Mouse (Mus musculus): ENCODE measurements around the gene Olfr519. TPM values are rescaled to one million over a fixed set of nuclear protein-coding genes. Genes with fewer than 3 reads are reported as not detected.

Gene Olfr519
- not detected for total RNA-seq (2023)

GRCm38 (mm10) chr7:108894320-108894719 is at the start of gene Olfr519:
Gene Olfr519, minus strand, starts transcription at chr7:108894420.

DNA sequence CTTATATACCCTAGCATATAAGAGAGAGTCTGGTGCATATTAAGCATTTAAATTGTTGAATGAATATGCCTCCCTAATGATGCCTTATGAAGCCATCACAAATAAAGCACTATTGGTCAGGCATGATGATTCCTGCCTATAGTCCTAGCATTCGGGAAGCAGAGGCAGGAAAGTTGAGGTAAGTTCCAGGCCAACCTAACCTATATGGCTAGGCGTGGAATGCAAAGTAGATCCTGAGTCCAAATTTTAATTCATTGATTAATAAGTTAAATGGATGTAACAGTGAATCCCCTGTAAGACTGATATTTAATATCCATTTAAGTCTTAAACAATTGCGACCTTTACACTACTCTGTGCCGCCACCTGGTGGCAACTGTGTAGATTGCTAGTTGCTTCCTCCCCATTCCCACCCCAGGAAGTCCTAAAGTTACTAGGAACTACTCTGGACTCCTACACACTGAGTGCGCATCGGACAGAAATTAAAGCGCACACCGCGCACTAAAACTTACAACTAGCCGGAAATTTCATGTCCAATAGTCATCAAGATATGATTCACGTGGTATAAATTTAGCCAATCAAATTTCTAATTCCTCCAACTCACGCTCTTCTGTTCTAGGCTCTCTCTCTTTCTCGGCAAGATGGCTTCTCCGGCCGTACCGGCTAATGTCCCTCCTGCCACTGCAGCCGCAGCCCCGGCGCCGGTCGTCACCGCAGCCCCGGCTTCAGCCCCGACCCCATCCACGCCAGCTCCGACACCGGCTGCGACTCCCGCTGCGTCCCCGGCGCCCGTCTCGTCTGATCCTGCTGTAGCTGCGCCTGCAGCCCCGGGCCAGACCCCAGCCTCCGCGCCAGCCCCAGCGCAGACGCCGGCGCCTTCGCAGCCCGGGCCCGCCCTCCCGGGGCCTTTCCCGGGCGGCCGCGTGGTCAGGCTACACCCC is 39.8 kb upstream of the Olfr519 start, which contains the start of gene Eif3f:
Gene Eif3f, plus strand, starts transcription at position 624 of the 938 bp plus-strand sequence.

DNA sequence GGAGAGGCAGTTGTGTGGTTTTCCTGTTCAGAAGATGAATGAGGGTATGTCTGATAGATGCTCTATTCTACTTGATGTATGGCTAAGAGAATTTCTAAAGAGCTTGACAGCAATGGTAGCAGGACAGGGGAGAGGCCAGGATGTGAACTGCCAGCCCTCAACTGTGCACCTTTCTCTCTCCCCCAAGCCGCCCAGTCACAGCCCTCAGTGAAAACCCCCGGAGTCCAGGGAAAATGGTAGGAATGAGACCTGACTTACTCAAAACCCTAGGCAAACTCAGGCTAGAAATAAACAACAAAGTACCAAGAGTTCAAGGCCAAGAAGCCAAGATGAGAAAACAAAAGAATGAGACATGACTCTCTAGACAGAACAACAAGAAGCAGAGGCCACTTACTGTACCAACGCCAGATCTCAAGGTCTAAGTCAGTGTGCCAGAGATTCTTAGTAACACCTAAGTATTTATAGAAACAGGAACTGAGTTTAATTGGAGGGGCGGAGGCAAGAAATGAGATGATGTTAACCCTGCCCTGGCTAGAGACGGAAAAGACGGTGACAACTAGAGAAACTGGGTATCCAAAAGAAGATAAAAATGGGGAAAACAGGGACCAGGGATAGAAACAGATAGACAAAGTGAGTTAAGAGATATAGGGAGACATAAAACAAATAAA is 35.6 kb upstream of the Olfr519 start, which contains the start of gene Nlrp10:
Gene Nlrp10, minus strand, starts transcription at position 453 of the 668 bp plus-strand sequence.

DNA sequence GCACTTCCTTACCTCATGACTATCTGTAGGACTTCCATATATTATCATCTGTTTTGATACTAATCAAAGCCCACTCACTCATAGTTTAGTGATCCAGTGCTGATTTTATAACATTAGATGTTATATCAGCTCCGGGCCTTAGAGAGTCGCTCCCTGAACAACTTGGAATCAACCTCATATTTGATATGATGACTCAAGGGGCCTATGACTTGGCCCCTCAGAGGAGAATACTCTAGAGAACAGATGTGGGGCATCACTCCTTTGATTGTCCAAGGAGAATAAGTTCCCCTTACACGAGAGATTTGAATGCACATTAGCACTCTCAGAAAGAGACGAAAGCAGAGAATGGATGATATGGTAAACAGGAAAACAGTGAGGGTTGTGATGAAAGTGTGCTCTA is 9.3 kb downstream of the Olfr519 start, which contains the start of gene Olfr518:
Gene Olfr518, minus strand, starts transcription at position 101 of the 400 bp plus-strand sequence.

DNA sequence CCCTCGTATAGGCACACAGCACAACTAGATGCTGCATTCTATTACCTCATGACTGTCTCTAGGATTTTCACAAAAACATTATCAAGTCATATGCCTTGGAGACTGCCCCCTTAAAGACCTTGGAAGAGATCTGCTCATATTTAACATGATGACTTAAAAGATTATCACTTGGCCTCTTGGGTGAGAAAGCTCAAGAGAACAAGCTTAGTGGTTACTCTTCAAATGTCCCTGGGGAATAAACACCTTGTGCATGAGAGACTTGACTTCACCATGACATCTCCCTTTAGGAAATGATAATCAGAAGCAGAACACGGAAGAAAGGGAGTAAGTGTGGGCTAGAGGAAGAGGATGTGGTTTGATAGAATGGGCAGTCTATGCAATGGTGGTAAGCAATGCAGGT is 21.9 kb downstream of the Olfr519 start, which contains the start of gene Olfr517:
Gene Olfr517, minus strand, starts transcription at position 101 of the 400 bp plus-strand sequence.

DNA sequence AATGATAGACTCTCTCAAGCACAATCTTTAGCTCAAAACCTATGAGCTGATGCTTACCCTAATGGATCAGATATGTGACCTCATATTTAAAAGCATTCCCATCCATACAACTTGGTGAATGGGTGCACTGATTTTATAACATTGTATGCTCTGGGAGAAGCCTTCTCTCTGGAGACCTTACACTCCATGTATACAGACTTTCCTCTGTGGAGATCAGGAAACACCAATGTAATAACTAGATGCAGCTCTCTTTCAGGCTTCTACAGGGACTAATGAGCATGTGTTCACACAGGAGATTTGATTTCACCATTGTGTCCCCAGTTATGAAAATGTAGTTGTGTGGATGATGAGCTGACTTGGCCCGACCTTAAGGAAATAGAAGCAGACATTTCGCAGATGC is 43.8 kb downstream of the Olfr519 start, which contains the start of gene Olfr516:
Gene Olfr516, minus strand, starts transcription at position 101 of the 400 bp plus-strand sequence.

Other genes with a start within 250 kb of the Olfr519 start
- not detected for gene Olfr509, start 242.5 kb downstream of the Olfr519 start, total RNA-seq (2023)
- gene Olfr510, start 228.0 kb downstream of the Olfr519 start, total RNA-seq (2023) = not detected
- not detected for gene Olfr512, start 181.1 kb downstream of the Olfr519 start, total RNA-seq (2023)
- not detected for gene Olfr513, start 143.4 kb downstream of the Olfr519 start, total RNA-seq (2023)
- not detected for gene Olfr514, start 68.4 kb downstream of the Olfr519 start, total RNA-seq (2023)
- not detected for gene Olfr516, start 43.9 kb downstream of the Olfr519 start, total RNA-seq (2023)
- not detected for gene Olfr517, start 22.0 kb downstream of the Olfr519 start, total RNA-seq (2023)
- gene Olfr518, start 9.4 kb downstream of the Olfr519 start, total RNA-seq (2023) = not detected
- gene Nlrp10, start 35.8 kb upstream of the Olfr519 start, total RNA-seq (2023) = under 1 TPM; 0.26 to 0.28 TPM
- gene Eif3f, start 40.0 kb upstream of the Olfr519 start, total RNA-seq (2023) = 100 to 1,000 TPM; 122 to 123 TPM
- gene Tub, start 55.9 kb upstream of the Olfr519 start, total RNA-seq (2023) = not detected
- gene Ric3, start 188.9 kb upstream of the Olfr519 start, total RNA-seq (2023) = 1 to 10 TPM in 1 of 2 experiments, under 1 TPM in 1; 0.39 to 1.5 TPM

All from neutrophil, adult 83 days (primary cell).